Mouse (Mus musculus) liver, embryonic 14.5 days (tissue): ENCODE data around the gene 1600002K03Rik.

Experiments used
- CTCF ChIP-seq: IDR thresholded peaks from 2 replicates; pipeline ENCODE4 v1.5.1; 2016; ENCODE audit warnings: antibody characterized with exemption, low read depth, control low read depth
- EP300 ChIP-seq: IDR thresholded peaks from 2 replicates; pipeline ENCODE4 v1.6.1; 2016; ENCODE audit warnings: antibody characterized with exemption, low read depth

DNA sequence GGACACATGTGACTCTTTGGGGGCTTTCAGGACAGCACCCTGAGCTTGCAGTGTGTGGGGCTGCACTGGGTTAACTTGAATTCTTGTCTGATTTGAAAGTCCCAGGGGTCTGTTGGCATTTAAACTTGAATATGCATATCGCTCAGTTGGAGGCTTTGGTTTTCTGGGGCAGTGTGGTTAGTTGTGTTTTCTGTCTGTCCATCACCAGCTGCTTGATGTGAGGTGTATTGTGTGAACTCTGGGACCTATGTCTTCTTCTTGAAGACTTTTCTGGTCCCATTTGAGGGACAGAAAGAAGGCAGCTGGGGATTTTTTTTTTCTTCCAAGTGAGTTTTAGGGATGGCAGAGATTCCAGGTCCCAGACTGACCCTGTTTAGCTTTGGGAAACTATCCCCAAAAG, 34.5 kb downstream of the 1600002K03Rik start:
- no peak for TF ChIP-seq CTCF
- TF ChIP-seq EP300: no peak
